Mouse (Mus musculus): ENCODE measurements around the gene Myo5c. TPM values are rescaled to one million over a fixed set of nuclear protein-coding genes. Genes with fewer than 3 reads are reported as not detected.
A peak's percentile ranks its signal among the peaks of the same experiment; 100 is the strongest.

Myo5c gene
- polyA plus RNA-seq, 1 experiment: 12.1 TPM

GRCm38 (mm10) chr9:75312008-75312407, 80.2 kb downstream of the Myo5c start:
- Histone ChIP-seq H3K36me3 (ENCODE audit: control insufficient read depth, insufficient read depth, low read length) (no peaks in the 10 kb centered on the region), H3K27ac (ENCODE audit: insufficient read depth, low read depth, low read length) (no peak overlapping the region), H3K27me3 (ENCODE audit: control insufficient read depth, insufficient read depth, low read length) (no peaks in the 10 kb centered on the region), H3K4me1 (ENCODE audit: control insufficient read depth, insufficient read depth, insufficient read length, low read length) (peaks cover 5% of the 10 kb centered on the region), H3K4me3 (ENCODE audit: low read depth, low read length) (no peak overlapping the region)
- TF ChIP-seq CTCF (IDR thresholded peaks at IDR 0.05; ENCODE audit: extremely low read depth, insufficient read length, insufficient replicate concordance, low read depth, low read length) (peak; percentile 86; the same call in 1 of the 2 replicates), POLR2A (IDR thresholded peaks at IDR 0.05; ENCODE audit: low read depth, low read length) (no peak)
- WGBS: 25% methylated on average over 4 of the region's 4 CpGs

- no peaks in the 10 kb centered on the region for H3K36me3 ChIP-seq (ENCODE audit: control insufficient read depth, insufficient read depth, low read length)
- WGBS: 47% methylated on average over 11 of the region's 11 CpGs
- peaks cover 8% of the 10 kb centered on the region for H3K4me1 ChIP-seq (ENCODE audit: control insufficient read depth, insufficient read depth, insufficient read length, low read length)
- peak overlapping the region; percentile 68 for H3K4me3 ChIP-seq (ENCODE audit: low read depth, low read length)
- H3K27ac ChIP-seq (ENCODE audit: insufficient read depth, low read depth, low read length): no peak overlapping the region
- TF ChIP-seq CTCF (IDR thresholded peaks at IDR 0.05; ENCODE audit: extremely low read depth, insufficient read length, insufficient replicate concordance, low read depth, low read length): no peak
- TF ChIP-seq POLR2A (IDR thresholded peaks at IDR 0.05; ENCODE audit: low read depth, low read length): no peak
- no peaks in the 10 kb centered on the region for H3K27me3 ChIP-seq (ENCODE audit: control insufficient read depth, insufficient read depth, low read length)
Measured at GRCm38 (mm10) chr9:75313138-75313831, 81.5 kb downstream of the Myo5c start.

GRCm38 (mm10) chr9:75313832-75314516, 82.2 kb downstream of the Myo5c start:
- H3K27ac ChIP-seq (ENCODE audit: insufficient read depth, low read depth, low read length): no peak overlapping the region
- peaks cover 11% of the 10 kb centered on the region for H3K4me1 ChIP-seq (ENCODE audit: control insufficient read depth, insufficient read depth, insufficient read length, low read length)
- WGBS: 3% methylated on average over 52 of the region's 52 CpGs
- H3K27me3 ChIP-seq (ENCODE audit: control insufficient read depth, insufficient read depth, low read length): no peaks in the 10 kb centered on the region
- TF ChIP-seq CTCF (IDR thresholded peaks at IDR 0.05; ENCODE audit: extremely low read depth, insufficient read length, insufficient replicate concordance, low read depth, low read length): no peak
- no peaks in the 10 kb centered on the region for H3K36me3 ChIP-seq (ENCODE audit: control insufficient read depth, insufficient read depth, low read length)
- H3K4me3 ChIP-seq (ENCODE audit: low read depth, low read length): peak overlapping the region; percentile 68

GRCm38 (mm10) chr9:75314517-75315105, 82.8 kb downstream of the Myo5c start:
- H3K4me3 ChIP-seq (ENCODE audit: low read depth, low read length): peak overlapping the region; percentile 68
- H3K4me1 ChIP-seq (ENCODE audit: control insufficient read depth, insufficient read depth, insufficient read length, low read length): peaks cover 11% of the 10 kb centered on the region
- H3K27ac ChIP-seq (ENCODE audit: insufficient read depth, low read depth, low read length): no peak overlapping the region
- H3K27me3 ChIP-seq (ENCODE audit: control insufficient read depth, insufficient read depth, low read length): no peaks in the 10 kb centered on the region
- 12% methylated on average over 22 of the region's 22 CpGs for WGBS
- no peak for TF ChIP-seq CTCF (IDR thresholded peaks at IDR 0.05; ENCODE audit: extremely low read depth, insufficient read length, insufficient replicate concordance, low read depth, low read length)
- TF ChIP-seq POLR2A (IDR thresholded peaks at IDR 0.05; ENCODE audit: low read depth, low read length): no peak
- H3K36me3 ChIP-seq (ENCODE audit: control insufficient read depth, insufficient read depth, low read length): no peaks in the 10 kb centered on the region

GRCm38 (mm10) chr9:75315238-75315637, 83.4 kb downstream of the Myo5c start:
- 79% methylated on average over 3 of the region's 3 CpGs for WGBS
- no peak overlapping the region for H3K4me3 ChIP-seq (ENCODE audit: low read depth, low read length)

GRCm38 (mm10) chr9:75316771-75317170, 85.0 kb downstream of the Myo5c start:
- Histone ChIP-seq H3K4me1 (ENCODE audit: control insufficient read depth, insufficient read depth, insufficient read length, low read length) (peaks cover 13% of the 10 kb centered on the region), H3K27me3 (ENCODE audit: control insufficient read depth, insufficient read depth, low read length) (no peaks in the 10 kb centered on the region), H3K27ac (ENCODE audit: insufficient read depth, low read depth, low read length) (no peak overlapping the region), H3K4me3 (ENCODE audit: low read depth, low read length) (no peak overlapping the region), H3K36me3 (ENCODE audit: control insufficient read depth, insufficient read depth, low read length) (no peaks in the 10 kb centered on the region)
- TF ChIP-seq CTCF (IDR thresholded peaks at IDR 0.05; ENCODE audit: extremely low read depth, insufficient read length, insufficient replicate concordance, low read depth, low read length) (no peak), POLR2A (IDR thresholded peaks at IDR 0.05; ENCODE audit: low read depth, low read length) (no peak)
- 91% methylated on average over 6 of the region's 6 CpGs for WGBS

More at GRCm38 (mm10) chr9:75315238-75315637, 83.4 kb downstream of the Myo5c start:
- peaks cover 11% of the 10 kb centered on the region for H3K4me1 ChIP-seq (ENCODE audit: control insufficient read depth, insufficient read depth, insufficient read length, low read length)
- TF ChIP-seq CTCF (IDR thresholded peaks at IDR 0.05; ENCODE audit: extremely low read depth, insufficient read length, insufficient replicate concordance, low read depth, low read length): no peak
- TF ChIP-seq POLR2A (IDR thresholded peaks at IDR 0.05; ENCODE audit: low read depth, low read length): no peak
- H3K27me3 ChIP-seq (ENCODE audit: control insufficient read depth, insufficient read depth, low read length): no peaks in the 10 kb centered on the region
- no peaks in the 10 kb centered on the region for H3K36me3 ChIP-seq (ENCODE audit: control insufficient read depth, insufficient read depth, low read length)
- no peak overlapping the region for H3K27ac ChIP-seq (ENCODE audit: insufficient read depth, low read depth, low read length)

GRCm38 (mm10) chr9:75318196-75318595, 86.4 kb downstream of the Myo5c start:
- Histone ChIP-seq H3K4me1 (ENCODE audit: control insufficient read depth, insufficient read depth, insufficient read length, low read length) (peaks cover 16% of the 10 kb centered on the region), H3K27me3 (ENCODE audit: control insufficient read depth, insufficient read depth, low read length) (no peaks in the 10 kb centered on the region), H3K4me3 (ENCODE audit: low read depth, low read length) (no peak overlapping the region), H3K36me3 (ENCODE audit: control insufficient read depth, insufficient read depth, low read length) (no peaks in the 10 kb centered on the region), H3K27ac (ENCODE audit: insufficient read depth, low read depth, low read length) (no peak overlapping the region)
- WGBS: 62% methylated on average over 2 of the region's 2 CpGs
- no peak for TF ChIP-seq CTCF (IDR thresholded peaks at IDR 0.05; ENCODE audit: extremely low read depth, insufficient read length, insufficient replicate concordance, low read depth, low read length)
- TF ChIP-seq POLR2A (IDR thresholded peaks at IDR 0.05; ENCODE audit: low read depth, low read length): no peak
